ENCODE assay signal across 21 mouse cellular contexts in genomic region chr2:143610355-143611331, GRCm38 (mm10).
DNase-seq lines count a peak whose midpoint lies in the region; ATAC-seq and TF ChIP-seq lines count a peak whose summit lies in the region.
"Had no signal": no experiment of that assay in that cellular context is flagged by ENCODE, and none has a peak within 500 bp of the region (broad histone marks: within the 10 kb centered on the region; RNA-seq: fewer than 3 reads in every experiment).

No protein-coding gene starts in this region.

- TF ChIP-seq POLR2A in kidney, adult 2 months (IDR thresholded peaks at IDR 0.05; ENCODE audit: low read depth, low read length) = no peak

- no peak overlapping the region for H3K4me2 ChIP-seq in midbrain, embryonic 11.5 days
- H3K4me2 ChIP-seq in hindbrain, postnatal 0 days (ENCODE audit: low read depth, low read length) = no peak overlapping the region
- H3K4me2 ChIP-seq: embryonic facial prominence, embryonic 15.5 days; heart, embryonic 13.5 days; limb, embryonic 15.5 days had no signal

- peaks cover 6% of the 10 kb centered on the region; the same call in 1 of the 2 replicates for H3K4me1 ChIP-seq in kidney, adult 2 months (ENCODE audit: control insufficient read depth, insufficient read depth, low read length)
- no peaks in the 10 kb centered on the region for H3K4me1 ChIP-seq in midbrain, embryonic 11.5 days (ENCODE audit: control insufficient read depth, insufficient read depth, low read length)
- no peaks in the 10 kb centered on the region for H3K4me1 ChIP-seq in midbrain, embryonic 10.5 days
- no peaks in the 10 kb centered on the region for H3K4me1 ChIP-seq in hindbrain, postnatal 0 days (ENCODE audit: insufficient read depth, low read length)
- H3K4me1 ChIP-seq: embryonic facial prominence, embryonic 15.5 days; heart, embryonic 13.5 days; limb, embryonic 15.5 days had no signal

- TF ChIP-seq CTCF in kidney, adult 2 months (conservative IDR thresholded peaks at IDR 0.05; ENCODE audit: insufficient read depth, insufficient read length, low read depth, low read length) = no peak
- no peak for TF ChIP-seq CTCF in hindbrain, postnatal 0 days (IDR thresholded peaks at IDR 0.05; ENCODE audit: low read depth)

- no peaks in the 10 kb centered on the region for H3K27me3 ChIP-seq in kidney, adult 2 months (replicated peaks; ENCODE audit: control insufficient read depth, insufficient read depth, low read length)
- no peaks in the 10 kb centered on the region for H3K27me3 ChIP-seq in midbrain, embryonic 11.5 days (ENCODE audit: control insufficient read depth, insufficient read depth, low read length)
- H3K27me3 ChIP-seq in midbrain, embryonic 10.5 days (ENCODE audit: low read depth, poor library complexity, severe bottlenecking) = no peaks in the 10 kb centered on the region
- no peaks in the 10 kb centered on the region for H3K27me3 ChIP-seq in hindbrain, postnatal 0 days (ENCODE audit: insufficient read depth, low read length)
- H3K27me3 ChIP-seq: embryonic facial prominence, embryonic 15.5 days; heart, embryonic 13.5 days; limb, embryonic 15.5 days had no signal

- H3K27ac ChIP-seq in kidney, adult 2 months (ENCODE audit: insufficient read depth, low read depth, low read length) = no peak overlapping the region
- H3K27ac ChIP-seq in midbrain, embryonic 11.5 days (ENCODE audit: low read depth, low read length) = no peak overlapping the region
- no peak overlapping the region for H3K27ac ChIP-seq in midbrain, embryonic 10.5 days (replicated peaks)
- H3K27ac ChIP-seq in hindbrain, postnatal 0 days = no peak overlapping the region
- H3K27ac ChIP-seq: embryonic facial prominence, embryonic 15.5 days; forebrain, embryonic 10.5 days; heart, embryonic 13.5 days; layer of hippocampus, adult 2 months; limb, embryonic 15.5 days had no signal

- peak; percentile 6 for DNase-seq in kidney, adult 2 months
- DNase-seq in kidney, postnatal 25 days = no peak
- DNase-seq in midbrain, embryonic 11.5 days (ENCODE audit: low spot score, missing footprints) = peak; percentile 51
- DNase-seq in midbrain, embryonic 10.5 days (ENCODE audit: low spot score) = no peak
- peak; percentile 28 for DNase-seq in brain, adult 2 months (ENCODE audit: low read depth, low spot score)
- peak; percentile 6 for DNase-seq in hindbrain, postnatal 0 days (ENCODE audit: low spot score)
- DNase-seq: adrenal gland, postnatal 10 days; cerebellum, adult 11 months; cerebellum, postnatal 14 days; gastrocnemius, postnatal 14 days; heart, adult 18-20 months; heart, postnatal 36 days; thymus, adult 2 months had no signal

- H3K36me3 ChIP-seq in kidney, adult 2 months (ENCODE audit: control insufficient read depth, insufficient read depth, low read length) = no peaks in the 10 kb centered on the region
- no peaks in the 10 kb centered on the region for H3K36me3 ChIP-seq in midbrain, embryonic 11.5 days (ENCODE audit: control insufficient read depth, insufficient read depth, low read length)
- no peaks in the 10 kb centered on the region for H3K36me3 ChIP-seq in midbrain, embryonic 10.5 days
- no peaks in the 10 kb centered on the region for H3K36me3 ChIP-seq in hindbrain, postnatal 0 days (ENCODE audit: insufficient read depth, low read length)
- H3K36me3 ChIP-seq: embryonic facial prominence, embryonic 15.5 days; forebrain, embryonic 10.5 days; heart, embryonic 13.5 days; limb, embryonic 15.5 days had no signal

- no peak overlapping the region for H3K4me3 ChIP-seq in kidney, adult 2 months (ENCODE audit: insufficient read depth, low read depth, low read length)
- no peak overlapping the region for H3K4me3 ChIP-seq in midbrain, embryonic 11.5 days (ENCODE audit: low read depth, low read length)
- H3K4me3 ChIP-seq in midbrain, embryonic 10.5 days = no peak overlapping the region
- no peak overlapping the region for H3K4me3 ChIP-seq in hindbrain, postnatal 0 days (ENCODE audit: low read length)
- H3K4me3 ChIP-seq: embryonic facial prominence, embryonic 15.5 days; forebrain, embryonic 10.5 days; heart, embryonic 13.5 days; layer of hippocampus, adult 2 months; limb, embryonic 15.5 days had no signal

- H3K9ac ChIP-seq in midbrain, embryonic 11.5 days (ENCODE audit: low read length) = no peak overlapping the region
- no peak overlapping the region for H3K9ac ChIP-seq in hindbrain, postnatal 0 days (replicated peaks; ENCODE audit: low read length)
- H3K9ac ChIP-seq: embryonic facial prominence, embryonic 15.5 days; heart, embryonic 13.5 days; limb, embryonic 15.5 days had no signal

- 38% methylated on average over 9 of the region's 9 CpGs for WGBS in kidney, adult 2 months
- WGBS in midbrain, embryonic 11.5 days = 78% methylated on average over 9 of the region's 9 CpGs
- 83% methylated on average over 9 of the region's 9 CpGs for WGBS in midbrain, embryonic 10.5 days
- 66% methylated on average over 9 of the region's 9 CpGs for WGBS in hindbrain, postnatal 0 days

- no peak for ATAC-seq in midbrain, embryonic 11.5 days (ENCODE audit: low FRiP score)
- no peak for ATAC-seq in hindbrain, postnatal 0 days
- ATAC-seq in erythroblast, adult 5-6 weeks (replicated peaks; ENCODE audit: low FRiP score, poor library complexity, severe bottlenecking) = no peak
- ATAC-seq in CD4-positive, CD25-positive, alpha-beta regulatory T cell, adult 4 months = no peak
- ATAC-seq: lung, postnatal 0 days had no signal

- H3K9me3 ChIP-seq in midbrain, embryonic 11.5 days (ENCODE audit: control insufficient read depth, low read length) = no peaks in the 10 kb centered on the region
- no peaks in the 10 kb centered on the region for H3K9me3 ChIP-seq in midbrain, embryonic 10.5 days (replicated peaks)
- no peaks in the 10 kb centered on the region for H3K9me3 ChIP-seq in hindbrain, postnatal 0 days (ENCODE audit: low read length)
- H3K9me3 ChIP-seq: embryonic facial prominence, embryonic 15.5 days; forebrain, embryonic 10.5 days; heart, embryonic 13.5 days; limb, embryonic 15.5 days had no signal

Comparison
In these comparisons a context has a peak if more than half of its experiments do, and no peak if none do; other contexts are left out.
1. DNase-seq: peak in kidney, adult 2 months (single experiment), midbrain, embryonic 11.5 days (single experiment), brain, adult 2 months (single experiment) and hindbrain, postnatal 0 days (single experiment); none in kidney, postnatal 25 days (0 of 2) and midbrain, embryonic 10.5 days (single experiment).